Mouse (Mus musculus): ENCODE results near the gene Fam181b.
A peak's percentile ranks its signal among the peaks of the same experiment; 100 is the strongest.

Fam181b gene

GRCm38 (mm10) chr7:93079785-93080730, at the start of gene Fam181b:
Gene Fam181b (plus strand): TSS chr7:93079865.
- peak; percentile 64 for DNase-seq

- DNase-seq, result no peak
Observed at GRCm38 (mm10) chr7:93037763-93038471, 41.7 kb upstream of the Fam181b start.

- DNase-seq, result no peak
Observed at GRCm38 (mm10) chr7:93038472-93038828, 41.2 kb upstream of the Fam181b start.

- DNase-seq, result no peak
Observed at GRCm38 (mm10) chr7:93039542-93039941, 40.1 kb upstream of the Fam181b start.

GRCm38 (mm10) chr7:93044359-93044758, 35.3 kb upstream of the Fam181b start:
- peak; percentile 0 for DNase-seq

GRCm38 (mm10) chr7:93044788-93045187, 34.9 kb upstream of the Fam181b start:
- DNase-seq, result no peak

- DNase-seq, result no peak
Observed at GRCm38 (mm10) chr7:93060831-93061230, 18.8 kb upstream of the Fam181b start.

- no peak for DNase-seq
Observed at GRCm38 (mm10) chr7:93061747-93062146, 17.9 kb upstream of the Fam181b start.

- DNase-seq, result no peak
Observed at GRCm38 (mm10) chr7:93062189-93062588, 17.5 kb upstream of the Fam181b start.

GRCm38 (mm10) chr7:93067464-93068015, 12.1 kb upstream of the Fam181b start:
- DNase-seq, result no peak

- DNase-seq, result no peak
Observed at GRCm38 (mm10) chr7:93076435-93076960, 3.2 kb upstream of the Fam181b start.

GRCm38 (mm10) chr7:93079420-93079784, 263 bp upstream of the Fam181b start:
- DNase-seq, result no peak

GRCm38 (mm10) chr7:93080731-93081430, 1.2 kb downstream of the Fam181b start:
- no peak for DNase-seq

GRCm38 (mm10) chr7:93093371-93094058, 13.8 kb downstream of the Fam181b start:
- DNase-seq, result peak; percentile 88

- peak; percentile 37 for DNase-seq
Observed at GRCm38 (mm10) chr7:93095511-93095910, 15.8 kb downstream of the Fam181b start.

GRCm38 (mm10) chr7:93104776-93105340, 25.2 kb downstream of the Fam181b start:
- DNase-seq, result no peak

- no peak for DNase-seq
Observed at GRCm38 (mm10) chr7:93110370-93110965, 30.8 kb downstream of the Fam181b start.

GRCm38 (mm10) chr7:93111056-93111455, 31.4 kb downstream of the Fam181b start:
- DNase-seq, result no peak

GRCm38 (mm10) chr7:93117561-93117960, 37.9 kb downstream of the Fam181b start:
- no peak for DNase-seq

- no peak for DNase-seq
Observed at GRCm38 (mm10) chr7:93123936-93124335, 44.3 kb downstream of the Fam181b start.
